Mouse (Mus musculus) frontal cortex, postnatal 10 days (tissue): Measurements from ENCODE around the gene Atg4d.
"Not testable (repeated sequence)": the region's sequence is repeated elsewhere in the genome, so short reads cannot be mapped to it uniquely, and the experiment has no call there.

Source experiments
- DNase-seq, 2 experiments: peaks; one replicate each; pipeline ENCODE4 v3.0.0; 2022; ENCODE audit warnings: low spot score in 2 of 2, mixed read lengths in 1 of 2

Atg4d gene

GRCm38 (mm10) chr9:21239465-21239848 is 25.6 kb upstream of the Atg4d start:
- DNase-seq: no peak

- DNase-seq: peak; percentile 53 to 72
Observed at GRCm38 (mm10) chr9:21241343-21241742, 23.8 kb upstream of the Atg4d start.

GRCm38 (mm10) chr9:21243826-21244427 is 21.2 kb upstream of the Atg4d start:
- no peak for DNase-seq

GRCm38 (mm10) chr9:21244428-21245112 is 20.5 kb upstream of the Atg4d start:
- DNase-seq: no peak

- no peak for DNase-seq
Observed at GRCm38 (mm10) chr9:21245113-21245487, 20.0 kb upstream of the Atg4d start.

GRCm38 (mm10) chr9:21246342-21246741 is 18.8 kb upstream of the Atg4d start:
- DNase-seq: no peak

- no peak for DNase-seq
Observed at GRCm38 (mm10) chr9:21248326-21248725, 16.8 kb upstream of the Atg4d start, which contains the start of gene S1pr5. TSS of gene S1pr5 (minus strand) at chr9:21248443.

GRCm38 (mm10) chr9:21249629-21250508 is 15.2 kb upstream of the Atg4d start:
- DNase-seq: no peak

GRCm38 (mm10) chr9:21250509-21250908 is 14.6 kb upstream of the Atg4d start:
- no peak for DNase-seq

- no peak for DNase-seq
Observed at GRCm38 (mm10) chr9:21251116-21251735, 13.9 kb upstream of the Atg4d start.

- no peak for DNase-seq
Observed at GRCm38 (mm10) chr9:21254690-21255089, 10.4 kb upstream of the Atg4d start.

GRCm38 (mm10) chr9:21256349-21256748 is 8.7 kb upstream of the Atg4d start:
- DNase-seq: not testable (repeated sequence)

GRCm38 (mm10) chr9:21260491-21261040 is 4.5 kb upstream of the Atg4d start:
- DNase-seq: no peak

- no peak for DNase-seq
Observed at GRCm38 (mm10) chr9:21261831-21262230, 3.3 kb upstream of the Atg4d start.

- no peak for DNase-seq
Observed at GRCm38 (mm10) chr9:21264272-21264999, 657 bp upstream of the Atg4d start.

GRCm38 (mm10) chr9:21265611-21266010 is 518 bp downstream of the Atg4d start:
- DNase-seq: no peak

- DNase-seq: no peak
Observed at GRCm38 (mm10) chr9:21266889-21267288, 1.8 kb downstream of the Atg4d start.

GRCm38 (mm10) chr9:21268305-21268704 is 3.2 kb downstream of the Atg4d start:
- no peak for DNase-seq

- DNase-seq: not testable (repeated sequence)
Observed at GRCm38 (mm10) chr9:21269590-21269989, 4.5 kb downstream of the Atg4d start.

- DNase-seq: no peak
Observed at GRCm38 (mm10) chr9:21272391-21272790, 7.3 kb downstream of the Atg4d start.

- DNase-seq: no peak
Observed at GRCm38 (mm10) chr9:21273094-21273493, 8.0 kb downstream of the Atg4d start.
